Mouse (Mus musculus): ENCODE measurements around the gene Zfp759. TPM values are rescaled to one million over a fixed set of nuclear protein-coding genes. Genes with fewer than 3 reads are reported as not detected.
"Not testable (repeated sequence)": the region's sequence is repeated elsewhere in the genome, so short reads cannot be mapped to it uniquely, and the experiment has no call there.

Zfp759 gene
- polyA plus RNA-seq, 1 experiment from 2014 or later: 1.8 TPM

GRCm38 (mm10) chr13:67166122-67166521, 44.7 kb downstream of the Zfp759 start:
- H3K27me3 ChIP-seq (ENCODE audit: control insufficient read depth, insufficient read depth, low read length); H3K4me2 ChIP-seq; H3K4me3 ChIP-seq (ENCODE audit: low read depth, low read length); H3K27ac ChIP-seq (ENCODE audit: low read depth, low read length); H3K9ac ChIP-seq (ENCODE audit: low read depth, low read length); H3K4me1 ChIP-seq (ENCODE audit: control insufficient read depth, insufficient read depth, low read length); H3K36me3 ChIP-seq (ENCODE audit: control insufficient read depth, insufficient read depth, low read length); ATAC-seq (replicated peaks; ENCODE audit: insufficient number of reproducible peaks, low FRiP score, low TSS enrichment); H3K9me3 ChIP-seq (replicated peaks; ENCODE audit: control insufficient read depth, low read length): not testable (repeated sequence)
- 59% methylated on average over 4 of the region's 4 CpGs for WGBS (ENCODE audit: insufficient replicate concordance)

GRCm38 (mm10) chr13:67172991-67173722, 51.7 kb downstream of the Zfp759 start, which contains the start of gene Rsl1:
TSS of gene Rsl1 (plus strand) at chr13:67173182.
- WGBS (ENCODE audit: insufficient replicate concordance): 1% methylated on average over 16 of the region's 17 CpGs

GRCm38 (mm10) chr13:67173723-67174055, 52.2 kb downstream of the Zfp759 start:
- H3K27ac ChIP-seq (ENCODE audit: low read depth, low read length): no peak overlapping the region

More at GRCm38 (mm10) chr13:67172991-67173722, 51.7 kb downstream of the Zfp759 start, which contains the start of gene Rsl1:
- Histone ChIP-seq H3K4me2 (peak within 1 kb of the TSS; percentile 64), H3K9ac (ENCODE audit: low read depth, low read length) (peak within 1 kb of the TSS; percentile 61), H3K4me3 (ENCODE audit: low read depth, low read length) (peak within 1 kb of the TSS; percentile 51)
- H3K4me1 ChIP-seq (ENCODE audit: control insufficient read depth, insufficient read depth, low read length); H3K27ac ChIP-seq (ENCODE audit: low read depth, low read length); H3K9me3 ChIP-seq (replicated peaks; ENCODE audit: control insufficient read depth, low read length); H3K27me3 ChIP-seq (ENCODE audit: control insufficient read depth, insufficient read depth, low read length); H3K36me3 ChIP-seq (ENCODE audit: control insufficient read depth, insufficient read depth, low read length): not testable (repeated sequence)
- ATAC-seq (replicated peaks; ENCODE audit: insufficient number of reproducible peaks, low FRiP score, low TSS enrichment): peak; percentile 94

More at GRCm38 (mm10) chr13:67173723-67174055, 52.2 kb downstream of the Zfp759 start:
- Histone ChIP-seq H3K9me3 (replicated peaks; ENCODE audit: control insufficient read depth, low read length) (no peaks in the 10 kb centered on the region), H3K9ac (ENCODE audit: low read depth, low read length) (peak overlapping the region; percentile 61; the same call in 1 of the 2 replicates), H3K27me3 (ENCODE audit: control insufficient read depth, insufficient read depth, low read length) (no peaks in the 10 kb centered on the region), H3K4me1 (ENCODE audit: control insufficient read depth, insufficient read depth, low read length) (no peaks in the 10 kb centered on the region), H3K4me2 (peak overlapping the region; percentile 64), H3K36me3 (ENCODE audit: control insufficient read depth, insufficient read depth, low read length) (no peaks in the 10 kb centered on the region), H3K4me3 (ENCODE audit: low read depth, low read length) (peak overlapping the region; percentile 51)
- no peak; the same call in 1 of the 2 replicates for ATAC-seq (replicated peaks; ENCODE audit: insufficient number of reproducible peaks, low FRiP score, low TSS enrichment)
- 22% methylated on average over 5 of the region's 5 CpGs for WGBS (ENCODE audit: insufficient replicate concordance)

Other genes with a start within 250 kb of the Zfp759 start
- 0.92 and 1.3 TPM in 2 replicates for gene Gm10767, start 216.7 kb upstream of the Zfp759 start, polyA plus RNA-seq (2014; fragmentation: Nextera tagmentation; extraction: Ambion mirVana)
- 2.2 and 2.5 TPM in 2 replicates for gene Zfp712, start 60.5 kb upstream of the Zfp759 start, polyA plus RNA-seq (2014; fragmentation: Nextera tagmentation; extraction: Ambion mirVana)
- 4.2 and 4.5 TPM in 2 replicates for gene Zfp708, start 23.7 kb upstream of the Zfp759 start, polyA plus RNA-seq (2014; fragmentation: Nextera tagmentation; extraction: Ambion mirVana)
- 1.1 and 2.2 TPM in 2 replicates for gene Gm28557, start 13.1 kb upstream of the Zfp759 start, polyA plus RNA-seq (2014; fragmentation: Nextera tagmentation; extraction: Ambion mirVana)
- 0.37 and 0.87 TPM in 2 replicates for gene Rslcan18, start 5.4 kb upstream of the Zfp759 start, polyA plus RNA-seq (2014; fragmentation: Nextera tagmentation; extraction: Ambion mirVana)
- 3.6 and 4.0 TPM in 2 replicates for gene Rsl1, start 51.5 kb downstream of the Zfp759 start, polyA plus RNA-seq (2014; fragmentation: Nextera tagmentation; extraction: Ambion mirVana)
- 0.73 and 1.6 TPM in 2 replicates for gene Zfp455, start 72.8 kb downstream of the Zfp759 start, polyA plus RNA-seq (2014; fragmentation: Nextera tagmentation; extraction: Ambion mirVana)
- gene Zfp458, start 156.8 kb downstream of the Zfp759 start, polyA plus RNA-seq (2014; fragmentation: Nextera tagmentation; extraction: Ambion mirVana): 1.3 and 1.9 TPM in 2 replicates
- 0.46 TPM in 1 of 2 replicates, not detected in the other for gene Zfp457, start 184.8 kb downstream of the Zfp759 start, polyA plus RNA-seq (2014; fragmentation: Nextera tagmentation; extraction: Ambion mirVana)
- 1.7 and 2.1 TPM in 2 replicates for gene Zfp595, start 210.9 kb downstream of the Zfp759 start, polyA plus RNA-seq (2014; fragmentation: Nextera tagmentation; extraction: Ambion mirVana)
- gene Gm28044, start 238.9 kb downstream of the Zfp759 start, polyA plus RNA-seq (2014; fragmentation: Nextera tagmentation; extraction: Ambion mirVana): 0.31 and 1.1 TPM in 2 replicates
- gene Zfp953, start 238.9 kb downstream of the Zfp759 start, polyA plus RNA-seq (2014; fragmentation: Nextera tagmentation; extraction: Ambion mirVana): 1.1 and 1.3 TPM in 2 replicates